Mouse (Mus musculus) fibroblast of lung, adult 2 months (primary cell): ENCODE measurements around the gene Crybb2.
A peak's percentile ranks its signal among the peaks of the same experiment; 100 is the strongest.

Source experiments
- DNase-seq: peaks from one replicate; pipeline ENCODE4 v3.0.0-alpha.2; 2011; ENCODE audit warnings: low read depth

The Crybb2 gene

DNA sequence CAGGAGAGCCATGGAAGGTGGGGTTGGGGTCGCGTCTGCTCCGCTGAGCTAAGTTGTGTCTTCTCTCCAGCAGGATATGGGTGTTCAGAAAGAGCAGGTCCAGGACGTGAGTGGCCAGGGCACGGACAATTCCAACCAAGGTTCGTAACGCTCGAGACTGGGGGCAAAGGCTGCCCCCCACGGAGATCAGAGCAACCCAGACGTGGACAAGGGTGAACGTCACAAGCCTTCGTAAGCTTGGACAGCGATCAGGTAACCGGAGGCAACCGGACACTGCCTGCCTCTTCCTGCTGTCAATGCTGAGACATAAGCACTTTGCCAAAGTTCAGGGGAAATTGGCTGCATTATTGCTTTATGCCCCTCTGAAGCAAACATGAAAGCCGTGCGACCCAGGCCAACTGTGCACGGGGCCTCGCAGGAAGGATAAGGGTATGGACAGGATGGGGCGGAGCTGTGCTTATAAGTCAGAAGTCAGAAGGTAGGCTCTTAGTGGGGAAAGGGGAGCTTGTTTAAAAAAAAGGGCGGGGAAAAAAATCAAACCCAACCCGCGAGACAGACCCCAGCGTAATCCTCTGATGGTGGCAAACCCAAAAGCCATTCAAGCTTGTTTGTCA, 20.3 kb upstream of the Crybb2 start:
- DNase-seq, result no peak

DNA sequence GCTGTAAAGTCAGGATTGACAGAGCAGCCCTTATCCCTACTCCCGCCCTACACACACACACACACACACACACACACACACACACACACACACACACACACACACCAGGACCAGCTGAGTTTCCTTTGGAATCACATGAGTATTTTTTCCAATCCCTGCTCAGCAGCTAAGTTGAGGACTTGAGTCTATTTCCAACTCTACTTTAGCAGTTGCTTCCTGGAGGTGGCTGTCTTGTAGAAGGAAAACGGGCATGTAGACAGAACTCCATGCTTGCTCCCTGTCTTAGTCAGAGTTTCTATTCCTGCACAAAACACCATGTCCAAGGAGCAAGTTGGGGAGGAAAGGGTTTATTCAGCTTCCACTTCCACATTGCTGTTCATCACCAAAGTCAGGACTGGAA, 17.5 kb upstream of the Crybb2 start:
- no peak for DNase-seq

DNA sequence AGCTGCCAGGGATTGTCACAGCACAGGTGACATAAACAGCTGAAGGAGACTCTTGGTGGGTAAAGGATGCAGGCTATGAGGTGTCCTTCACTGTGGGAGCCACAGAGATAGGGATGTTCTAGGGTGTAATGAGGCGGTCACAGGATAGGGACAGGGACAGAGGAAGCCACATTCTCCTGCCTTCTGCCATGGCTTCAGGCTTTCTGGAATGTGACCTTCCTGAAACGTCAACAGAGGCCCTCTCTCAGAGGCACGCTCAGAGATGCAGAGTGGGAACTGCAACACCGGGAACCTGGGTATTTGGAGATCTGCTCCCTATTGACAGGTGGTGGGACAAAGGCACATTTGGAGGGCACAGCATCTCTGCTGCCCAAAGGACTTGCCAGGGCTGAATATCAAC, 17.1 kb upstream of the Crybb2 start:
- DNase-seq, result no peak

DNA sequence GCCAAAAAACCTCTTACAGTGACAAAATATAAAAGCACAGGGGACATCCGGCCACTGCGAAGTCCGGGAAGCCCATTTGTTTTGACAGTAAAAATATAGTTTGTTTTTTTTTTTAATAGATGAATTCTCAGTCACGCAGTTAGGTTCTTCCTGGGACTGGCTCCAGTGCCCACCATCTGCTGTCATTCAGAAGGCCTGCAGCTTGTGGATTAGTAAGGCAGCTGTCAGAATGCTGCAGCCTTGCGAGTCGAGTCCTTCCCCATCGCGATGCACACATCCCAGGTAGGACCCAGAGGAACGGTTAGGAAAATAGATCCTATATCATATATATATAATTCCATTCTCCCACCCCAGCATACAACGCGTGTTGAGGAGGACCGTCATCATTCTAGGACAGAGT, 16.5 kb upstream of the Crybb2 start:
- DNase-seq, result no peak

DNA sequence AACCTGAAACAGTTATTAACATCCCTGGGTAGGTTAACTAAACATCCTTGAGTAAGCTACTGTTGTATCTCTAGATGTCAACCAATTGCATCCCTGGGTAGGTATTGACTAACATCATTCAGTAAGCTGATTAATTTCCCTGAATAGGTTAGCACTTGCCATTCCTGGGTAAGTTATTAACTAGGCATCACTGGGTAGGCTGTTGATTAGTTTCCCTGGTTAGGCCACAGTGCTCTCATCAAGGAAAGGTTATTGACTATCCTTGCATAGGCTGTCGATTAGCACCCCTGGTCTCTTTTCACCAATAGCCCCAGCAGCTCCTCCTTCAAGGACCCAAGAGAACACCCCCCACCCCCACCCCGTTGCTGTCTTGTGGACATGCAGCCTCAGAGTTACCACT, 16.0 kb upstream of the Crybb2 start:
- DNase-seq, result no peak

DNA sequence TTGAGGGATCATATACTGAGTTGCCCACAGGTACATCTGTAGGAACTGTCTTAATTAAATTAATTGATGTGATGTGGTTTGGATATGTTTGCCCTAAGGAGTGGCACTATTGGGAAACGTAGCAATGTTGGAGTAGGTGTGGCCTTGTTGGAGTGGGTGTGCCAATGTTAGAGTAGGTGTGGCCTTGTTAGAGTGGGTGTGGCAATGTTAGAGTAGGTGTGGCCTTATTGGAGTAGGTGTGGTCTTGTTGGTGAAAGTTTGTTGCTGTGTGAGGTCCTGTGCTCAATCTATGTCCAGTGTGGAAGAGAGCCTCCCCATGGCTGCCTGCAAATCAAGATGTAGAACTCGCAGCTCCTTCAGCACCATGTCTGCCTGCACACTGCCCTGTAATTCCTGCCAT, 14.4 kb upstream of the Crybb2 start:
- DNase-seq, result no peak

DNA sequence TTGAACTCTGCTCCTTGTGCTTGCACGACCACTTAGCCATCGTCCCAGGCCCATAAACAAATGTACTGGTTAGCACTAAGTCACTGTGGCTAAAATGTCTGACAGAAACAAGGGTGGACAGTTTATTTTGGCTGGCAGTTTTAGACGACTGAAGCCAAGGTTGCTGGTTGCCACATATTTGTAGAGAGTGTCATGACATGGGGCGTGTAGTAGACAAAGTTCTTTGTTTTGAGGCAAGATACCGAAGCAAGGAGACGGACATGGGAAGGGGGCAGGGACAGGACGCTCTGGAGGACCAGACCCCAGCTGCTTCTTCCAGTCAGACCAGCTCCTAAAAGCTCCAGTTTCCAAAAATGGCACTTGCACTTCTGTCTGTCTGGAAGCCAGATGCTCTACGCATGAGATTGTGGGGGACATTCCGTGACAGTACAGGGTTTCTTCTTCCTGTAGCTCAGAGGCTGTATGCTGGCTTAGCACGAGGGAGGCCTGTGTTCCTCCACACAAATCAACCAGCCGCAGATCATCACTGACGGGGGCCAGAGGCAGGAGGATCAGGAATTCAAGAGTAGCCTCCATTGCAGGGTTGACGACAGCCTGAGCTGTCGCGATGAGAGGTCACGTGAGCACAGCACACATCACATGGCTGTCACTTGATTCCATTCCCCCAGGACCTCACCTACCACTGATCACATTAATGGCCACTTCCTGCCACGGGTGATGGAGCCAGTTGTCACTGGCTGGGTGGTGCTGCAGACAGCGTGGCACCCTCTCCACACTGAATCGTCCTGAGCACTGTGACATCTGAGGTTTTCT, 12.6 kb upstream of the Crybb2 start:
- peak; percentile 66 for DNase-seq

DNA sequence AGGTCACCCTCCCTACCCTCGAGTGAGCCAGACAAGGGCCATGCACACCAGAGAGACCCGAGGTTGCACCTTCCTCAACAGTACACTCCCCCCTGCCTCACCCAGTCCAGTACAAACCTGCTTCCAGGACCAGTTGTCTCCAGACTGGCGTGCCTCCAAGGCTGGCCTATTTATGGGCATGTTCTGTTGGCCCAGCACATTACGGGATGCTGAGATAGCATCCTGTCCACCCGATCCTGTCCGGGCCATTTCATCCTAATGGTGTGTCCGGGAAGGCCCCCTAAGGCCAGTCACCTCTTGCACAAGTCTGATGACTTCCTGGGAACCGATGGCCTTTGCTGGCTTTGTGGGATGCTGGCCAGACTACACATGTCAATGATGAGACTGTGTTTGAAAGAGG, 11.5 kb upstream of the Crybb2 start, which contains the start of gene Crybb3:
Crybb3 (minus strand) TSS at position 146 of the 400 bp plus-strand sequence.
- no peak for DNase-seq

DNA sequence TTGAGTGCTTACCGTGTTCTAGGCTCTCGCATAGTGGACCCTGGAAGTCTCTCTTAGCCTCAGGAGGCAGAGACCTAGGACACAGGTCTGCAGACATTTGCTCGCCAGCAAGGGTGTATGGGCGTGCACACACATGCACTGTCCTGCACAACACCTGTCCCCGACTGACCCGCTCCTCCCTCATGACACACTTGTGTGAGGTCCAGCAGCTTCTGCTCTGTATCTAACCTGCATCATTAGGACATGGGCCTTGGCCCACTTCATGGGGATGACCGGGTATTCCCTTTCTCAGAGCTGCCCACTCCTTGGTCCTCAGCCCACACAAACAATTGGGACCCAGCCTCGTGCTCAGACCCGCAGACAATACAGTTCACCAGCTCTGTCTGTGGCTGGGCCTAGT, 11.1 kb upstream of the Crybb2 start:
- DNase-seq, result no peak

DNA sequence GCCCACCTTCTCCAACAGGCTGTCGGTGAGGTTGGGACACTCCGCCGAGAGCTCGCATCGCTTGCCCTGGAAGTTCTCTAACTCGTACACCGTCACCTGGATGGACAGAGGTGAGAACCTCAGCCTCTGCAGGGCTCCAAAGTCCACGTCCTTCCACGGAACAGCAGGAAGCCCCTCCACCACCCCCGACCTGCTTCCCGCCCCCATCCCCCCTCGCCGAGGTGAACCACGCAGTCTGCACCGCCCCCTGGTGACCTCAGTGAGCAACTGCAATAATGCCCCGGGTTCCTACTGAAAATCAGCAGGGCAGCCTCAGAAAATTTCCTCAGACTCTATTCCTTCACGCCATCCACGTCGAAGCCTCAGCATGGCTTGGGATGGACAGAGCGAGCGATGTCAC, 9.9 kb upstream of the Crybb2 start:
- DNase-seq, result no peak

DNA sequence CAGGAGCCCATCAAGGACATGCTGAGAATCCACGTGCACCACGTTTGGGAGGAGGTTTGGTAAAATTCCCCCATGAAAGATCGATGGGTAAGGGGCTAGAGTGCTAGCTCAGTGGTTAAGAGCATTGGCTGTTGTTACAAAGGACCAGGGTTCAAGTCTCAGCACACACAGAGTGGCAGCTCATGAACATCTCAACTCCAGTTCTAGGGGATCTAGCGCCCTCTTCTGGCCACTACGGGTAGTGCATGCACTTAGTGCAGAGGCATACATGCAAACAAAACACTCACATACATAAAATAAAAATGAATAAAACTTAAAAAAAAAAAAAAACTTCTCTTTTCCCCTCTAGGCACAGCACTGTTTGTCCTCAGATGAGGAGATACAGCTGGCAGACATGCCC, 8.8 kb upstream of the Crybb2 start:
- no peak for DNase-seq

DNA sequence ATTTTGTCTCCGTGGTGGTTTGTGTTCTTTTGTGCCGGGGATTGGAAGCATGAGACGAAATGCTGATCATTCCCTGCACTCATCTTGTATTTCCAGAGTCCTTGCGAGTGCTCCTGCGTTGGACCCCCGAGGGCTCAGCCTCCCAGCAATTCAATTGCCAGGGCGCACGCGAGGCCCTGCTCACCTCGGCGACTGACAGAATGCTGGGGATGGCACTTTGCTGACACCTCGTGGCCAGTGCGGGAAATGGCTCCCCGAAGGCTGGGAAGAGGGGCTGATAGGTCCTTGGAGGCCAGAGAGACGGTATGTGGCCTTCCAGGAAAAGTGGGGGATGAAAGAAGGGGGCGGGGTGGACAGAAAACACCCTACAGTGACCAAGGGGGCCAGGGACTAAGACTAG, 15.6 kb downstream of the Crybb2 start:
- peak; percentile 5 for DNase-seq

DNA sequence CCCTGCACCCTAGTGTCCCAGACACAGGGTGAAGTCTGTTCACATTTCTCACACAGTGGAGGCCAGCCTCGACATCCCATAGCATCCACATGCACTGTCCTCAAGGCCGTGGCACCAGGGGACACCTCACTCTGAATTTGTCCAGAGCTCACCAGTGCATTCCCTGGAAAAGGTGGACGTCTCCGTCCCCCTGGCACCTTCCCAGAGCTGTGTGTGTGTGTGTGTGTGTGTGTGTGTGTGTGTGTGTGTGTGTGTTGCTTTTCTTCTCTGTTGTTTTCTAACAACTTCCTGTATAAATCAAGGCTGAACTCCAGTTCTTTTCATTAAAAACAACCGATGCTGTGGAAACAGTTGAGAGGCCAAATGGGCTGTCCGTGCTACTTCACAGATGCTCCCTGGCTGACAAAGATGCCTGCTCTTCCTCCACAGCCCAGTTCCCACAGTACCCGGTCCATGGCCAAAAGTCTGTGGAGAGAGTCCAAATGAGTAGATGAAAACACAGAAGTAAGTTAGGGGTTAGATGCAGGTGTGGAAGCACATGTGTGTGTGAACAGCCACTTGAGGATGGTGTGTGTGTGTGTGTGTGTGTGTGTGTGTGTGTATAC, 19.2 kb downstream of the Crybb2 start:
- no peak for DNase-seq

DNA sequence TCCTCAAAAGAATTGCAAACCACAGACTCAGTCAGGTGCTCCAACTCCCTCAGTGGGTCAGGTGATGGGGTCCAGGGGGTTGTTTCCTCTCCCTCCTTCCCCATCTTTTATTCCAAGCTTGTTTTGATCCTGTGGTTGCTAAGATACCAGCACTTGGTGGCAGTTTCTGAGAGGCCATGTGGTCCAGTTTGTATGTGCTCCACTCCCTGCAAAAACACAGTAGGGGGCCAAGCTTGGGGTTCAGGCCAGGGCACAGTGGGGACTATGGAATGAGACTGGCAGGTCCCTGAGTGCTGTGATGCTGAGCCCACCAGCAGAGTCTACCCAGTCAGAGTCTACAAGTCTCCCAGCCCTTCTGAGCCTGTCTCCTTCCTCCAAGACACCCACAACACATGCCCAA, 20.0 kb downstream of the Crybb2 start:
- DNase-seq, result no peak

DNA sequence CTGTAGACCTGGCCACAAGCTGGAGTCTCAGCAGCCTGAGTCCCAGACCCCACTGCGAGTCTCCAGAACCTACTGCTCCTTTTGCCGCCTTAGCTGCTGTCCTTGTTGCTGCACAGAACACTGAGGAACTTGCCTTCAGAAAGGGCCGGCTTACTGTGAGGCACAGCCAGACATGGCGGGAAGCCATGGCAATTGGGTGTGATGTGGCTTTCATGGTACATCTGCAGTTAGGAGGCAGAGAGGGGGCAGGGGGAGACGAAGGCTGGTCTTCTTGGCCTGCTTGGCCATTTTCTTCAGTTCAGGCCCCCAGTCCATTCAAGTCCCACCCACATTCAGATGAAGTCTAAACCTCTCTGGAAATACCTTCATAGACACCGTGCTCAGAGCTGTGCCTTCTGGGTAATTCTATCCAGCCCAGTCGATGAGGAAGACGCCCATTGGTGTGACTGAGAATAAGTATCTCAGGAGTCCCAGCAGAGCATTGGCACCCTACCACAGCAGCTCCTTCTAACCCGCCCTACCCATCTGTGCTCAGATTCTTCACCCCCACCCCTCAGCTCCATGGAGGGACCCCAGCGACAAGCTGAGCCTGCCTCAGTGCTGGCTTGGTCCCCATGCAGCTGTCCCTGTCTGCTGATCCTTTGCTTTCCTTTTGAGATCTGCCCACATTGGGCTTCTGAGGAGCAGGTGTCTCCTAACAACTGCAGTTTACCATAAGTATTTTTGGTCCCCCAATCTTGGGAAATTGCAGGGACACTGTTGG, 24.2 kb downstream of the Crybb2 start:
- no peak for DNase-seq

DNA sequence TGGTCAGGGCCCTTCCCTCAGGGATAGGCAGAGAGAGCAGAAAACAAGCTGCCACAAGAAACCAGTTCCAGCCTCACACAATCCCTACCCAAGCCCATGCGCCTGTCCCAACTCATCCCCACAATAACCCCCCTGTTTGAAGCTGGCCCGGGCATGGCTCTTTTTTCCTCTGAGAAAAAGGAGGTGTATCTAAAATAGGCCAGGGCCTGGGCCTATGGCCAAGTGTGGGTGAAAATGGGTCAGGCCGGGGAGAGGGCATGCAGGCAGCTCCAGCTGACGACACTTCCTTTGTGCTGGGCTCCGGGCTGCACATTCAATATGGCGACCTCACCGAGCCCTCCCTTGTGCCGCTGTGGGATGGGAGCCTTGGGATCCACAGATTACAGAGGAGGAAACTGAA, 26.4 kb downstream of the Crybb2 start:
- no peak for DNase-seq

DNA sequence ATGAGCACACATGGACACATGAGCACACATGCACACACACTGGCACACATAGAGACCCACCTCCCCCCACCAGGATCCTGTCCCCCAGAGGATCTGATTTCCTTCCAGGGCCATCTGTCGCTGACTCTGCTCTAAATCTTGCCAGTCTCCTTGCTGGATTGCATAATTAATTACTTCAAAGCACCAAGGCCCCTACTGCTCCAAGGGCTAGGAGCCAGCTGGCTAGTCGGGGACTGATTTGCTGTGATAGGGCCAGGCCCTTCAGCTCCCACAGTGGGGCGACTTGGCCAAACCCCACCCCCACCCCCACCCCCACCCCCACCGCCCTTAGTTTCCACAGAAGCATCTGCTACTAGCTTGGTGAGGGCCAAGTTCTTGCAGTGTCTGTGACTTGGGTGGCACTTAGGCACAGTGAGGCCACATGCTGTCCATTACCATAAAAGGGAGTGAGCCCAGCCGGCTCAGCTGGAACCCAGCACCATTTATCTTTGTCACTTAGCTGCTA, 28.3 kb downstream of the Crybb2 start:
- no peak for DNase-seq

DNA sequence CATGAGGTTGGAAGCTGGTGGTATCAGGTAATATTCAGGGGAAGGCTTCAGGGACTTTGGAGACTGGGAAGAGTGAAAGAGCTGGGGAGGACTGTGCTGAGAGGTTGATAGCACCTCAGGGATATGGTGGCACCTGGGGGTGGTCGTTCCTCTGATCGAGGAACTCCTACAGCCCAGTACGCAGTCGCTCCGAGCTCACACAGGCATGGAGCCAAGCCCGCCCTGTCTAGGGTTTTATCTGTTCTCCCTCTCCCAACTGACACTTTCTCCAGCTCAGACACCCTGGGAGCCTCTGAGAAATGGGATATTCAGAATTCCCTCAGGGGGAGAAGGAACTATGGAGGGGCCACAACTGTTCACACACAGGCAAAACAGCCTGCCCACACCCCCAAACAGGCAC, 29.1 kb downstream of the Crybb2 start:
- DNase-seq, result no peak

DNA sequence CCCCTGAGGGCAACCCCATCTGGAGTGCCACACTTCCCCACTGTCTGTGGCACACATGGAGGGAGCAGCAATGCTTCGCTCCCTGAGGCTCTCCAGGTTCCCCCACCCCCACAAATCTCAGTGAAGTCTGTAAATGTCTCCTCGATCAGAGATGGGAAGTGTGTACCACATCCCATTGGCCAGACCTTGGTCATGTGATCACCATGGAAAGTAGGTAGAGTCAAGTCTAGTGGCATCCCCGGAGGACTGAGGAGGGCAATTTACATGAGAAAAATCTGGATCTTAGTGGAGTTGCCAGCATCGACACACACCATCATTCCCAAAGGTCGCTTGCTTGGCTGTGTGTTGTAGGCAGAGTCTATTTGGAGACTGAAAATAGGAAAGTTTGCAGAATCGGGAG, 31.3 kb downstream of the Crybb2 start:
- DNase-seq, result no peak

DNA sequence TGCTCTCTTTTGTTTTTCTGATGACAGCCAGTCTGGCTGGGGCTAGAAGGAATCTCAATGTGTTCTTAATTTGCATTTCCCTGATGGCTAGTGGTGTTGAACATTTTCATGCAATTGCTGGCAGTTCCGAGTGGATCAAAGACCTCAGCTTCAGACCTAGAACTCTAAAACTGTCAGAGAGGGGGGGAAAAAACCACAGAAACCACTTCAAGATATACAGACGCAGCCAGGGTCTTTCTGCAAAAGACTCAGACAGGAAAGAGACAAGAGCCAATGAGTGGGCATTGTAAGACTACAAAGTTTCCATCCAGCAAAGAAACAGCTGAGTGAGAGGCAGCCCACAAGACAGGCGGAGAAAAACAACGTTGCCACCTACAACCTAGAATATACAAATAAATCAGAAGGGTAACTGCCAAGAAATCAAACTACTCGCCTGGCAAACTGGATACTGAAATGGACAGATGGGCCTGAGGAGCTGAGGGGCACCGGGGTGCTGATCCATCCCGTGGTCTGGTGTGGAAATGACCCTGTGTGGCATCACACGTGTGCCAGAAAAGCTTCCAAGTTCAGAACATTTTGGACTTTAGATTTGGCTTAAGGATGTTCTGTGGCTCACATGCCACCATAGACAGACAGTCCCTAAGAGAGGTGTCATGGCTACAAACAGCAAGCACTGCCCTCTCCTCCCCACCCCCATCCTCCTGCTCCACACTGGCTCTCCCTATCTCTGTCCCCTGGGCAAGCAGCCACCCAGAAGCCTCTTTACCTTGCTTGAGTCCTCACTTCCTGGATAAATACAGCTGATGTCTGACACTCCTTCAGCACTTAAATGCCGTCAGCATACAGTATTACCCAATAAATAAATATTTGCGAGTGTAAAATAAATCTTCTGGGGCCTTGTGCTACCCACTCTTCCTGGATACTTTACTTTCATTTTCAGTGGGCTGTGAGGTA, 34.5 kb downstream of the Crybb2 start:
- peak; percentile 2 for DNase-seq

DNA sequence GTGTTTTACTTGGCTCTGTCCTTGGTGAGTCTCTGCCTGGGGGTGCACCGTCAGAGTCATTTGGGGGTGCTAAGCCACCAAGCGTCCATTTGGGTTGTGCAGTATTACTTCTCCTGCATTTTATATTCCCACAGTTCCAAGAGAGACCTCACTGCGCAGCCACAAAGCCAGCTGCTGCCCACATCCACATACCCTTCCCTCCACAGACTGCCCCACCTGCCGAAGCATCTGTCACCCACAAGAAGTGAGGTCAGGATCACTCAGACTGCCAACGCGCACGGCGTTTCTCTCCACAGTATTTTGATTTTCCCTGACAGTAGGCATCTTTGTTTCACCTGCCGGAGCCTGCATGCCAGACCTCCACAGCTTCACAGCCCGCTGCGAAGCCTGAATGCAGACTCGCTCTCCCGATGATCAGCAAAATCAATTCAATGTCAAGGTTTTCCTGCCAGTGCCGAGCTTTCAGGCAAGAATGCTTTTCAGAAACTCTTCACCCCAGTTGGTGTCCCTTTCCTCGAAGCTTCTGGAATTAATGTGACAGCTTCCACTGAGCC, 38.6 kb downstream of the Crybb2 start:
- no peak for DNase-seq
